Mouse (Mus musculus): Measurements from ENCODE around the gene Smyd4. TPM values are rescaled to one million over a fixed set of nuclear protein-coding genes. Genes with fewer than 3 reads are reported as not detected.

The Smyd4 gene
- total RNA-seq (2023): 16.1 TPM

DNA sequence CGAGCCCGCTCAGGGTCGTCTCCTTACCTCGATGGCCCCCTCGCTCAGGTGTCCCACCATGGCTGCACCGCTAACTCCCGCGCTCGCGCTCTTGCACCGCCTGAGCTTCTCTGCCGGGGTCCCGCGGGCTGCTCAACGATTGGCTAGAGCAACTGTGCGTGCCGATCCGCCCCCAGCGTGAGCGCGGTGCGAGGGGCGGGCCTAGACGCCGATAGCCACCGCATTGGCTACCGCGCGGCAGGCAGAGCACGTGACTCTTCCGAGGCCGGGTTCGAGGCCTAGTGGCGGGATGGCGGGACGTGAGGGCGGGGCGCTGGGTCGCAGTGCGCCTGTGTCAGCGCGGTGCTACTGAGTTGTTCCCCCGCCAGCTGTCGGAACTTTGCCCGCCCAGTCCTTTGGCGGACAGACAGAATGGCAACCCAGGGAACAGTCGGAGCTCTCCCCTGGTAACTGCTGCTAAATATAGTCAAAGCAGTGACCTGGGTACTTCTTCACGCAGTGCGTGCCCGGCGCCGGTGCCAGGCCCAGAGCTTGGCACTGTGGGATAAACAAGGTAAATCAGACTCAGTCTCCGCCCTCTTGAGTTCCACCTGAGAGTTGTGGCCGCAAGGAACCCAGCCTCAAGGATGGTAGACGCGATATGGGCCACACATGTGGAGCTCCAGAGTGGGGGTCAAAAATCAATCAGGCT, at the start of gene Smyd4, which contains the start of gene Rpa1:
Gene Smyd4, plus strand, starts transcription at position 235 of the 691 bp plus-strand sequence.
Gene Rpa1, minus strand, starts transcription at position 126 of the 691 bp plus-strand sequence.

DNA sequence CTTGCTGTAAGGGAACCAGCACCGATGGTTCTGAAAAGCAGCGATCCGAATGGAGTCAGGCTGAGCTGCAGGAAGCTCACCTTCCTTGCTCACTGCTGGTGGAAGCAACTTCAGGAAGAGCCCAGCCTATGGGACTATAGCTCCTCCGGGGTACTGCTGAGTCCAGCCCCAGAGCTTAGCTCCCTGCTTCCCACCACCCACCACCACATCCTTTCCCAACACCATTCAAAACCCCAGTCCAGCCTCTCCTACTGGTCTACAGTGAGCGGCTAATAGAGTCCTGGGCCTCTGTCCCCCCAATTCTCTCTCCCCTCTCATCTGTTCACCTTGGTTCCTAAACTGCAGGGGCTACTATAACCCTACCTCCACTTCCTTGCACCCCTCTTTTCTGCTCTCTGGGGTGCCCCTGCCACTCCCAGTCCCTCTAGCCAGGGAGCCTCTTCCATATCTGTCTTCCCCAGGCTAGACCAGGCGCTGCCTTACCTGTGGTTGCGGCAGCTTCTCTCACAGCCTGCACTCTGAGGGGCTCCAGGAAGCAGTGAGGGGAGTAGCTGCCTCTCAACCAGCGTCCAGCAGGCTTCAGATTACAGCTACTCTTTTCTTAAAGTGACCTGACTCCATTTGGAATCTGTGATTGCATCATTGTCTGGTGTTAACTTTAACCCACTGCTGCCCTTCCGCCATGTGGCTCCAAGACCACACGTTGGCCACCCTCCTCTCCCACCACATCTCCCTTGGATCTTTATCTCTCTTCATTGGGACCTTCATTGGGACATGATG, 74.0 kb downstream of the Smyd4 start, which contains the start of gene Serpinf1:
Gene Serpinf1, minus strand, starts transcription at position 689 of the 780 bp plus-strand sequence.

DNA sequence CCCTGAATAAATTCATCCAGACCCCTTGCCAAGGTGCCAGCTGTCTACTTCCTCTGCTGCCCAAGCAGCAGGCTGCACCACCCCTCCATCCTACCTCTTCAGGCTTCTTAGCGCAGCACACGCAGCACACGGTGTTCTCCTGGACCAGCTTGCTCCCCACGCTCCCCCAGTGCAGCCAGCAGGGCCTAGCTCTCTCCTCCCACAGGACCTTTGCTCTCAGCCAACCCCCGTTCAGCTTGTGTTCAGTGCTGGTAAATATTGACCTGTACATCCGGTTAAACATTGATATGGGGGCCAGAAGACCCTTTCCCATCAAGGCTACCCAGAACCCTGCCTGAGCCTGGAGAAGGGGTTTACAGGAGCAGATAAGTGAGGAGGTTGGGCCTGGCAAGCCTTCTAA, 91.1 kb downstream of the Smyd4 start, which contains the start of gene Serpinf2:
Gene Serpinf2, minus strand, starts transcription at position 229 of the 400 bp plus-strand sequence.

GRCm38 (mm10) chr11:75453991-75454930, 106.0 kb downstream of the Smyd4 start, which contains the start of gene Wdr81:
TSS of gene Wdr81 (minus strand) at chr11:75454717.

Other genes starting within 250 kb of the Smyd4 start
- gene Hic1, start 178.9 kb upstream of the Smyd4 start, total RNA-seq (2023): 1.7 TPM
- gene Ovca2, start 169.6 kb upstream of the Smyd4 start, total RNA-seq (2023): 13.6 TPM
- gene Dph1, start 157.2 kb upstream of the Smyd4 start, total RNA-seq (2023): 23.6 TPM
- 18.0 TPM for gene Rtn4rl1, start 154.7 kb upstream of the Smyd4 start, total RNA-seq (2023)
- 147 TPM for gene Rpa1, start 109 bp upstream of the Smyd4 start, total RNA-seq (2023)
- gene Serpinf1, start 74.3 kb downstream of the Smyd4 start, total RNA-seq (2023): 0.55 TPM
- 0.46 TPM for gene Serpinf2, start 91.2 kb downstream of the Smyd4 start, total RNA-seq (2023)
- 25.1 TPM for gene Wdr81, start 106.3 kb downstream of the Smyd4 start, total RNA-seq (2023)
- 1.0 TPM for gene Tlcd2, start 113.3 kb downstream of the Smyd4 start, total RNA-seq (2023)
- 197 TPM for gene Prpf8, start 138.4 kb downstream of the Smyd4 start, total RNA-seq (2023)
- gene Rilp, start 161.7 kb downstream of the Smyd4 start, total RNA-seq (2023): 0.58 TPM
- gene Scarf1, start 165.1 kb downstream of the Smyd4 start, total RNA-seq (2023): not detected
- gene Slc43a2, start 183.3 kb downstream of the Smyd4 start, total RNA-seq (2023): 98.9 TPM
- gene Pitpna, start 239.7 kb downstream of the Smyd4 start, total RNA-seq (2023): 170 TPM